Comparison of ENCODE assay signal across 7 mouse cellular contexts in the genomic region with DNA sequence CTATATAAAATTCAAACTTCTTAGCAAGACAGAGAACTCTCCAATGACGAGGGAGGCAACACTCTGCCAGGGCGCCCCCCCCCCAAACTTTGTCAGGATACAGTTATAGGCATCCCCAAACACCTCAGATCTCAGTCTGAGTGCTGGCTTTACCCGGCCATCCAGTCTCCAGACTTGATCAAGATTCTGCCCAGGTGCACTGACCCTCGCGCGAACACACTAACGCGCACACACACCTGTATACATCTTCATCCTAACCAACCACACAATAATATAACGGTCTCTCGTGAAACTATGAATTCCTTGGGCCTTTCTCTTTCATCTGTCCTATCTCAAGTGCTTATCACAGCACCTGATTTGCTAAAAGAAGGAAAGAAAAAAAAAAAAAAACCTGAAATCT. TPM values are rescaled to one million over a fixed set of nuclear protein-coding genes. Genes with fewer than 3 reads are reported as not detected.
A peak's percentile ranks its signal among the peaks of the same experiment; 100 is the strongest.
DNase-seq lines count a peak whose midpoint lies in the region; ATAC-seq and TF ChIP-seq lines count a peak whose summit lies in the region.

No protein-coding gene starts in this region.

- H3K27ac ChIP-seq in lung, embryonic 16.5 days (ENCODE audit: low read length): peak overlapping the region; percentile 92
- no peak overlapping the region; the same call in 1 of the 2 replicates for H3K27ac ChIP-seq in embryonic fibroblast, embryonic 13.5 days (ENCODE audit: insufficient read depth, low read length)
- H3K27ac ChIP-seq in intestine, embryonic 14.5 days (ENCODE audit: low read depth): peak overlapping the region; percentile 93; the same call in 1 of the 2 replicates
- peak overlapping the region; percentile 92; the same call in 1 of the 2 replicates for H3K27ac ChIP-seq in neural tube, embryonic 14.5 days (ENCODE audit: low read depth, low read length)

- peak overlapping the region; percentile 91 for H3K9ac ChIP-seq in lung, embryonic 16.5 days (ENCODE audit: low read length)
- peak overlapping the region; percentile 85 for H3K9ac ChIP-seq in intestine, embryonic 14.5 days (ENCODE audit: low read length)
- peak overlapping the region; percentile 74 for H3K9ac ChIP-seq in neural tube, embryonic 14.5 days (replicated peaks; ENCODE audit: low read depth, low read length)

- no peak for TF ChIP-seq CTCF in embryonic fibroblast, embryonic 13.5 days (IDR thresholded peaks at IDR 0.05; ENCODE audit: borderline replicate concordance, insufficient read depth, low read length)

- ATAC-seq in lung, embryonic 16.5 days (ENCODE audit: low read depth): no peak
- ATAC-seq in intestine, embryonic 14.5 days (replicated peaks; ENCODE audit: low FRiP score, low TSS enrichment, low read depth): no peak
- no peak for ATAC-seq in neural tube, embryonic 14.5 days (ENCODE audit: low read depth)

- 9% methylated on average over 10 of the region's 10 CpGs for WGBS in lung, embryonic 16.5 days
- 9% methylated on average over 10 of the region's 10 CpGs for WGBS in intestine, embryonic 14.5 days
- 13% methylated on average over 10 of the region's 10 CpGs for WGBS in neural tube, embryonic 14.5 days

- H3K27me3 ChIP-seq in lung, embryonic 16.5 days (ENCODE audit: control insufficient read depth, insufficient read depth, low read depth, low read length): no peaks in the 10 kb centered on the region
- H3K27me3 ChIP-seq in intestine, embryonic 14.5 days (replicated peaks; ENCODE audit: control insufficient read depth, insufficient read depth, low read length): no peaks in the 10 kb centered on the region
- no peaks in the 10 kb centered on the region; the same call in 1 of the 2 replicates for H3K27me3 ChIP-seq in neural tube, embryonic 14.5 days (ENCODE audit: control insufficient read depth, insufficient read depth, low read length)

- H3K4me1 ChIP-seq in lung, embryonic 16.5 days (replicated peaks; ENCODE audit: control insufficient read depth, insufficient read depth, low read length): peaks cover 14% of the 10 kb centered on the region
- no peaks in the 10 kb centered on the region for H3K4me1 ChIP-seq in embryonic fibroblast, embryonic 13.5 days (ENCODE audit: control insufficient read depth, insufficient read depth, low read length)
- peaks cover 12% of the 10 kb centered on the region for H3K4me1 ChIP-seq in intestine, embryonic 14.5 days (replicated peaks; ENCODE audit: control insufficient read depth, insufficient read depth, low read length)
- peaks cover 13% of the 10 kb centered on the region; the same call in 1 of the 2 replicates for H3K4me1 ChIP-seq in neural tube, embryonic 14.5 days (ENCODE audit: control insufficient read depth, insufficient read depth, low read length)

- peak overlapping the region; percentile 96 for H3K4me3 ChIP-seq in lung, embryonic 16.5 days (ENCODE audit: low read length)
- H3K4me3 ChIP-seq in embryonic fibroblast, embryonic 13.5 days (ENCODE audit: insufficient read depth, low read length): peak overlapping the region; percentile 66
- peak overlapping the region; percentile 88 for H3K4me3 ChIP-seq in intestine, embryonic 14.5 days (ENCODE audit: low read depth, low read length)
- H3K4me3 ChIP-seq in neural tube, embryonic 14.5 days (ENCODE audit: low read depth, low read length): peak overlapping the region; percentile 86

- H3K4me2 ChIP-seq in lung, embryonic 16.5 days (ENCODE audit: low read depth, low read length): peak overlapping the region; percentile 91
- H3K4me2 ChIP-seq in intestine, embryonic 14.5 days (ENCODE audit: low read length): peak overlapping the region; percentile 91
- H3K4me2 ChIP-seq in neural tube, embryonic 14.5 days (ENCODE audit: low read depth, low read length): peak overlapping the region; percentile 48

- H3K36me3 ChIP-seq in lung, embryonic 16.5 days (ENCODE audit: control insufficient read depth, insufficient read depth, low read length): no peaks in the 10 kb centered on the region
- H3K36me3 ChIP-seq in intestine, embryonic 14.5 days (ENCODE audit: control insufficient read depth, insufficient read depth, low read length): no peaks in the 10 kb centered on the region
- H3K36me3 ChIP-seq in neural tube, embryonic 14.5 days (ENCODE audit: control insufficient read depth, insufficient read depth, low read length): no peaks in the 10 kb centered on the region

- DNase-seq in lung, postnatal 14 days: no peak
- no peak for DNase-seq in intestine, embryonic 14.5 days (ENCODE audit: low spot score)
- DNase-seq in left cerebral cortex, adult 11 months (ENCODE audit: low spot score): no peak
- DNase-seq in layer of hippocampus, adult 18-20 months (ENCODE audit: low spot score in 2 of 2): no peak

- TF ChIP-seq POLR2A in embryonic fibroblast, embryonic 13.5 days (IDR thresholded peaks at IDR 0.05; ENCODE audit: low read depth, low read length): no peak

- H3K9me3 ChIP-seq in lung, embryonic 16.5 days (ENCODE audit: control insufficient read depth, low read length): no peaks in the 10 kb centered on the region
- no peaks in the 10 kb centered on the region for H3K9me3 ChIP-seq in intestine, embryonic 14.5 days (ENCODE audit: control insufficient read depth, low read length)
- H3K9me3 ChIP-seq in neural tube, embryonic 14.5 days (ENCODE audit: control insufficient read depth, low read length): no peaks in the 10 kb centered on the region

RNA-seq across cellular contexts. Expression of a gene that starts 0.9 kb away (rescaled TPM):
- polyA plus RNA-seq in lung, embryonic 16.5 days (2015; fragmentation: Nextera tagmentation; extraction: Ambion mirVana): 97.4 and 100 TPM in 2 replicates
- 64.0 and 70.2 TPM in 2 replicates for polyA plus RNA-seq in embryonic fibroblast, embryonic 13.5 days (2011; ENCODE audit: insufficient read length, low read depth, missing spikeins)
- 83.5 and 89.0 TPM in 2 replicates for polyA plus RNA-seq in intestine, embryonic 14.5 days (2014; fragmentation: Nextera tagmentation; extraction: Ambion mirVana)
- 130 and 141 TPM in 2 replicates for polyA plus RNA-seq in neural tube, embryonic 14.5 days (2014; fragmentation: Nextera tagmentation; extraction: Ambion mirVana)
- 10 to 100 TPM; 63.0 to 67.1 TPM for total RNA-seq in layer of hippocampus, adult 18-20 months (2021)

RNA-seq across cellular contexts. Expression of a gene that starts 41.6 kb away (rescaled TPM):
- 21.9 and 22.4 TPM in 2 replicates for polyA plus RNA-seq in lung, embryonic 16.5 days (2015; fragmentation: Nextera tagmentation; extraction: Ambion mirVana)
- 16.4 and 18.5 TPM in 2 replicates for polyA plus RNA-seq in embryonic fibroblast, embryonic 13.5 days (2011; ENCODE audit: insufficient read length, low read depth, missing spikeins)
- polyA plus RNA-seq in intestine, embryonic 14.5 days (2014; fragmentation: Nextera tagmentation; extraction: Ambion mirVana): 30.8 and 31.7 TPM in 2 replicates
- 5.5 and 7.8 TPM in 2 replicates for polyA plus RNA-seq in neural tube, embryonic 14.5 days (2014; fragmentation: Nextera tagmentation; extraction: Ambion mirVana)
- total RNA-seq in layer of hippocampus, adult 18-20 months (2021): 10 to 100 TPM; 14.6 to 14.7 TPM

RNA-seq across cellular contexts. Expression of a gene that starts 59.7 kb away (rescaled TPM):
- polyA plus RNA-seq in lung, embryonic 16.5 days (2015; fragmentation: Nextera tagmentation; extraction: Ambion mirVana): 0.84 and 0.89 TPM in 2 replicates
- polyA plus RNA-seq in embryonic fibroblast, embryonic 13.5 days (2011; ENCODE audit: insufficient read length, low read depth, missing spikeins): 9.9 and 11.3 TPM in 2 replicates
- polyA plus RNA-seq in intestine, embryonic 14.5 days (2014; fragmentation: Nextera tagmentation; extraction: Ambion mirVana): 1.6 and 2.1 TPM in 2 replicates
- 3.7 and 4.8 TPM in 2 replicates for polyA plus RNA-seq in neural tube, embryonic 14.5 days (2014; fragmentation: Nextera tagmentation; extraction: Ambion mirVana)
- total RNA-seq in layer of hippocampus, adult 18-20 months (2021): 10 to 100 TPM; 75.9 to 82.9 TPM
